Mouse (Mus musculus): ENCODE results near the gene Cdc20b. TPM values are rescaled to one million over a fixed set of nuclear protein-coding genes. Genes with fewer than 3 reads are reported as not detected.

Gene Cdc20b
- polyA plus RNA-seq, 1 experiment from 2014 or later, result 0.47 TPM

DNA sequence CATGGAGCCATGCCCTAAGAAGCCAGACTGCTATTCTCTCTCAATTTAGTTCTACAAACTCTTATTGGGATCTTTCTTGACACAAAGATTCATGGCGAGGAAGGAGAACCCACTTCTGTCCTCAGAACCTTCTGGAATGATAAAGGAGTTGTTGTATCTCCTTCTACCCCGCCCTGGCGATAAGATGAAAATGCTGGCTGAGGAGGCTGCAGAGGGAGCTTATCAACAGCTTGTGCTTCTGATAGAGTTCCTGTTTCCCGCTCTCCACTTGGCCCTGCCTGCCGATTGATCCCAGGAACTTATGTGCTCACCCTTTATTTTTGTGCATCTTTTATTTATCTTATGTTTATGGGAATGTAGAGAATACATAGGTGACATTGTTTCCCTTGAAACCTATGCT lies 49.8 kb downstream of the Cdc20b start:
- TF ChIP-seq CTCF (IDR thresholded peaks at IDR 0.05), result no peak
- TF ChIP-seq EP300 (IDR thresholded peaks at IDR 0.05), result no peak
- H3K4me2 ChIP-seq (replicated peaks; ENCODE audit: low read depth, low read length), result no peak overlapping the region
- H3K9ac ChIP-seq (replicated peaks; ENCODE audit: low read depth), result no peak overlapping the region
- no peaks in the 10 kb centered on the region for H3K36me3 ChIP-seq (ENCODE audit: insufficient read depth, low read length)
- no peaks in the 10 kb centered on the region for H3K9me3 ChIP-seq (ENCODE audit: low read length)
- no peak overlapping the region for H3K27ac ChIP-seq (ENCODE audit: low read length)
- H3K4me3 ChIP-seq (ENCODE audit: low read depth, low read length), result no peak overlapping the region
- DNase-seq (ENCODE audit: low spot score), result no peak
- ATAC-seq, result no peak
- no peaks in the 10 kb centered on the region for H3K4me1 ChIP-seq (ENCODE audit: insufficient read depth, low read depth, low read length)
- 45% methylated on average over 5 of the region's 5 CpGs for WGBS
- no peaks in the 10 kb centered on the region for H3K27me3 ChIP-seq (replicated peaks; ENCODE audit: insufficient read depth, low read length)

DNA sequence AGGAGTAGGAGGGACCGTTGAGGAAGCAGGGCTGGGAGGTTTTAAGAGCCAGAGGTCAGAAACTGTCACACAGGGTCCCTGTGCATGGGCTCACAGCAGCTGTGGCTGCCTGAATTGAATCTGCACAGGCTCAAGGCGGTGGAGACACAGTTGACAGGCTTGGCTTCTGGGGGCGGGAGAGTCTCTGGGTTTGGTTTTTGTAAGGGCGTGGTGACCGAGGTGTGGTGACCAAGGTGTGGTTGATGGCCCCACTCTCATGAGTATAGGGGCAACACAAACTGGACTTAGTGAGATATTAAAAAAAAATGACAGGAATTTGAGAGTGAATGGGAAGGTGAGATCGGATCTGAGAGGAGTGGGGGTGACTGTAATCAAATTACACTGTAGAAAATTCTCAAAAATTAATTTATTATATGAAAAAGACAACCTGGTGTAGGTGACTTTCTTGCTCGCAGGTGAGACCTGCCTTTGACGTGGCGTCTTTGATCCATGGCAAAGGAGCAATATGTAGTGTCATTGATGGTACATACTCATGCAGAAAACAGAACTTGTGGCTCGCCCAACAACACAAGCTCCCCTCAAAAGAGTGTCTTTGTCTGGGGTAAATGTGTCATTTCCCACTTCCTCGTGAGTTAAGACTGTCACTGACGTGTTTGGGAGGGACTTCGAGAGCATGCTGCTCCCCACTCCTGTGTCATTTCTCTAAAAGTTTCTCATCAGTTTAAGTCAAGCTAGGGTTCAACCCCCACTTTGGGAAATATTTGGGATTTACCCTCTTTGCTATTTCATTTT lies 52.5 kb downstream of the Cdc20b start:
- no peaks in the 10 kb centered on the region for H3K4me1 ChIP-seq (ENCODE audit: insufficient read depth, low read depth, low read length)
- WGBS, result 72% methylated on average over 13 of the region's 13 CpGs
- no peaks in the 10 kb centered on the region for H3K36me3 ChIP-seq (ENCODE audit: insufficient read depth, low read length)
- no peak overlapping the region for H3K4me3 ChIP-seq (ENCODE audit: low read depth, low read length)
- no peak for DNase-seq (ENCODE audit: low spot score)
- H3K27ac ChIP-seq (ENCODE audit: low read length), result no peak overlapping the region
- H3K9ac ChIP-seq (replicated peaks; ENCODE audit: low read depth), result no peak overlapping the region
- no peaks in the 10 kb centered on the region for H3K27me3 ChIP-seq (replicated peaks; ENCODE audit: insufficient read depth, low read length)
- no peaks in the 10 kb centered on the region for H3K9me3 ChIP-seq (ENCODE audit: low read length)
- no peak overlapping the region for H3K4me2 ChIP-seq (replicated peaks; ENCODE audit: low read depth, low read length)
- TF ChIP-seq CTCF (IDR thresholded peaks at IDR 0.05), result no peak
- TF ChIP-seq EP300 (IDR thresholded peaks at IDR 0.05), result no peak
- no peak for ATAC-seq

DNA sequence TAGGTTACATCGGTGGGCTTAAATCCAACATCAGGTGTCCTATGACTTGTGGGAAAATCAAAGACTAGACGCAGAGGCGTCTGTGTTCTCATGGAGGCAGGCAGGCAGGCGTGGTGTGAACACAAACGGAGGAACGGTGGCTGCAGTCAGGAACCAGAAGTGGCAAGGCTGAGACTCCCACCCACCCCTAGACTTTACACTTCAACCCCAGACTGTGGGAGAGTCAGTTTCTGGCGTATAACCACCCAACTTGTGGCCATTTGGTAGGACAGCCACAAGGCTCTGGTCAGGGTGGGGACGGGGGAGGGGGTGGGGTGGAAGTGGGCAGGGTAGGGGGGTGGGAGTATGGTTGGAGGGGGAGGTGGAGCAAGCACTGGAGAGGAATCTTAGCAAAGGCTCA lies 55.6 kb downstream of the Cdc20b start:
- Histone ChIP-seq H3K36me3 (ENCODE audit: insufficient read depth, low read length) (no peaks in the 10 kb centered on the region), H3K4me1 (ENCODE audit: insufficient read depth, low read depth, low read length) (no peaks in the 10 kb centered on the region), H3K9me3 (ENCODE audit: low read length) (no peaks in the 10 kb centered on the region), H3K27ac (ENCODE audit: low read length) (no peak overlapping the region), H3K27me3 (replicated peaks; ENCODE audit: insufficient read depth, low read length) (no peaks in the 10 kb centered on the region), H3K4me2 (replicated peaks; ENCODE audit: low read depth, low read length) (no peak overlapping the region), H3K9ac (replicated peaks; ENCODE audit: low read depth) (no peak overlapping the region), H3K4me3 (ENCODE audit: low read depth, low read length) (no peak overlapping the region)
- 57% methylated on average over 8 of the region's 8 CpGs for WGBS
- no peak for TF ChIP-seq CTCF (IDR thresholded peaks at IDR 0.05)
- TF ChIP-seq EP300 (IDR thresholded peaks at IDR 0.05), result no peak
- ATAC-seq (no peak), DNase-seq (ENCODE audit: low spot score) (no peak)

DNA sequence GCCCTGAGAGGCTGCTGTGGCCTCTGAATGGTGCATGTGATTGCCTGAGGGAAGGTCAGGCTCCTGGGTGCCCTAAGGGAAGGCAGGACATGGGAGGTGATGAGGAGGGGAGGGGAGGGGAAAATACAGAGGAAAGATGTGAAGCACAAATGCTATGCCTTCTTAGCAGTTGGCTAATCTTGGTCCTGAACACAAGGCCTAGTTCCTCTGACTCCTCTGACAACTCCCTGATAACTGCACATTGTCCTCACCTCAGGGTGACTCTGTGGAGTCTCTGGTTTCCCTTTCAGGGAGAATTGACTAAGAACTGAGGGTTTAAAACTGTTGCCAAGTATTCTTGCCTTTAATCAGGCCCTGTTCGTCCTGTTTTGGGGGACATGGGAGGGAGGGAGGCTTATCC lies 59.7 kb downstream of the Cdc20b start:
- Histone ChIP-seq H3K9ac (replicated peaks; ENCODE audit: low read depth) (no peak overlapping the region), H3K27me3 (replicated peaks; ENCODE audit: insufficient read depth, low read length) (no peaks in the 10 kb centered on the region), H3K27ac (ENCODE audit: low read length) (no peak overlapping the region), H3K9me3 (ENCODE audit: low read length) (no peaks in the 10 kb centered on the region), H3K4me3 (ENCODE audit: low read depth, low read length) (no peak overlapping the region), H3K4me1 (ENCODE audit: insufficient read depth, low read depth, low read length) (no peaks in the 10 kb centered on the region), H3K4me2 (replicated peaks; ENCODE audit: low read depth, low read length) (no peak overlapping the region), H3K36me3 (ENCODE audit: insufficient read depth, low read length) (no peaks in the 10 kb centered on the region)
- DNase-seq (ENCODE audit: low spot score), result no peak
- TF ChIP-seq CTCF (IDR thresholded peaks at IDR 0.05) (no peak), EP300 (IDR thresholded peaks at IDR 0.05) (no peak)
- no peak for ATAC-seq
- 69% methylated on average over 1 of the region's 1 CpGs for WGBS

DNA sequence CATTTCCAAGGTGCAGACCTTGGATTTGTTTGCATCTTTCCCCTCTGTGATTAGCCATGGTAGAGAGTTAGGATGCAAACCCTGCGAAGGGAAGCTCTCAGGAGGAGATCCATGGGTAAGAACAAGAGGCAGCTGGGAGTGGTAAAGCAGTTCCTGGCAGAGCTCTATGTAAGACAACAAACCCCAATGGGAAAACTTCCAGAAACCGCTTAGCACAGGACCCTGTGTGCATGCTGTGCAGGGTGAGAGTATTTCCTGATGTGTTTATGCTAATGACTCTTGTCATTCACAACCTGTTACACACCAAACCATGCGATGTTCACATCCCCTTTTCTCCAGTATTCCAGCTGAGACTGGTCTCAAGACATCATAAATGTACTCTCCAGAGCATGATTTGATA lies 62.1 kb downstream of the Cdc20b start:
- H3K36me3 ChIP-seq (ENCODE audit: insufficient read depth, low read length), result no peaks in the 10 kb centered on the region
- no peak overlapping the region for H3K4me2 ChIP-seq (replicated peaks; ENCODE audit: low read depth, low read length)
- no peak overlapping the region for H3K4me3 ChIP-seq (ENCODE audit: low read depth, low read length)
- DNase-seq (ENCODE audit: low spot score), result no peak
- no peaks in the 10 kb centered on the region for H3K9me3 ChIP-seq (ENCODE audit: low read length)
- 71% methylated on average over 3 of the region's 3 CpGs for WGBS
- no peaks in the 10 kb centered on the region for H3K4me1 ChIP-seq (ENCODE audit: insufficient read depth, low read depth, low read length)
- H3K27ac ChIP-seq (ENCODE audit: low read length), result no peak overlapping the region
- H3K27me3 ChIP-seq (replicated peaks; ENCODE audit: insufficient read depth, low read length), result no peaks in the 10 kb centered on the region
- no peak overlapping the region for H3K9ac ChIP-seq (replicated peaks; ENCODE audit: low read depth)
- ATAC-seq, result no peak
- TF ChIP-seq EP300 (IDR thresholded peaks at IDR 0.05) (no peak), CTCF (IDR thresholded peaks at IDR 0.05) (no peak)

DNA sequence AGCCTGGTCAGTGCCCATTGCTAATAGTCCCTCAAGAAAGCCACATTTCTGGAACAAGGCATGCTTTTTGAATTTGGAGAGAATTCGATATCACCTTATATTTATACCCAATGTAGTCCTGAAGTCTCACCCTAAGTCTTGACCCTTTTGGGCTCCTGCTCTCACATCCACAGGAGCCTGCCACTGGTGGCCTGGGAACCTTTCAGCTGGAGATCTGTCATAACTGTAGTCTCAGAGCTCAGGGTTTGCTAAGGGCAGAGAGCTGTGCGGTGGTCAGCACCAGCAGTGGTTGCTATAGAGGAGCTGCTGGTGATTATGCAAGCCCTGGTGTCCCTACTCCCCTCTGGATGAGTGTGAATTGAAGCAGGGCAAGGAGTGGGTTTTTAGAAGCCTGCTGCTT lies 63.5 kb downstream of the Cdc20b start:
- H3K27ac ChIP-seq (ENCODE audit: low read length), result no peak overlapping the region

More for the DNA sequence above, 63.5 kb downstream of the Cdc20b start:
- TF ChIP-seq CTCF (IDR thresholded peaks at IDR 0.05) (no peak), EP300 (IDR thresholded peaks at IDR 0.05) (no peak)
- Histone ChIP-seq H3K4me1 (ENCODE audit: insufficient read depth, low read depth, low read length) (no peaks in the 10 kb centered on the region), H3K36me3 (ENCODE audit: insufficient read depth, low read length) (no peaks in the 10 kb centered on the region), H3K9me3 (ENCODE audit: low read length) (no peaks in the 10 kb centered on the region), H3K27me3 (replicated peaks; ENCODE audit: insufficient read depth, low read length) (no peaks in the 10 kb centered on the region), H3K4me2 (replicated peaks; ENCODE audit: low read depth, low read length) (no peak overlapping the region), H3K9ac (replicated peaks; ENCODE audit: low read depth) (no peak overlapping the region), H3K4me3 (ENCODE audit: low read depth, low read length) (no peak overlapping the region)
- WGBS, result 83% methylated on average over 2 of the region's 2 CpGs
- DNase-seq (ENCODE audit: low spot score) (no peak), ATAC-seq (no peak)

Measured in lung, postnatal 0 days (tissue).